Mouse (Mus musculus) liver, adult 2 months (tissue): ENCODE measurements at regions not wholly inside any gene's neighbourhood (a gene's known extent, or its start where the extent isn't known, plus 50 kb on each side); places are given as distances from the start of the nearest gene placed in this dataset.

Source experiments
- CTCF ChIP-seq: fragments of 200-500 bp; IDR thresholded peaks from 2 replicates; pipeline ENCODE4 v1.5.1; 2011; ENCODE audit warnings: low read depth, low read length, control low read depth
- POLR2A ChIP-seq: fragments of 200-500 bp; IDR thresholded peaks from 2 replicates; pipeline ENCODE4 v1.6.1; 2011; ENCODE audit warnings: low read length, control low read depth; ENCODE audit not compliant: insufficient read depth; ENCODE audit errors: extremely low read depth

GRCm38 (mm10) chr6:17157270-17157669, 92.3 kb downstream of the Tes start:
- TF ChIP-seq CTCF: no peak
- no peak for TF ChIP-seq POLR2A
